Mouse (Mus musculus) large intestine, adult 2 months (tissue): ENCODE measurements around the gene Tekt3. TPM values are rescaled to one million over a fixed set of nuclear protein-coding genes. Genes with fewer than 3 reads are reported as not detected.

Experiments used
- DNase-seq: peaks from one replicate; pipeline ENCODE4 v3.0.0-alpha.2; 2012; ENCODE audit warnings: low read depth, low spot score
- WGBS: fragments of 180-500 bp; shearing (Covaris S2); methylation state at CpG from one replicate; pipeline ENCODE4 v1.1.7; 2018; 5-methylcytosine and 5-hydroxymethylcytosine counted together
- polyA plus RNA-seq: library from polyadenylated mRNA; depleted of rRNA; stranded (reverse); fragments of >200 nt; gene quantifications from 2 replicates; pipeline ENCODE4 v1.2.3, GENCODE M21; 2012

Tekt3 gene
- polyA plus RNA-seq, 1 experiment: not detected

- WGBS: 74% methylated on average over 7 of the region's 7 CpGs
- DNase-seq: no peak
These were observed 58.3 kb downstream of the Tekt3 start for GRCm38 (mm10) chr11:63119791-63120190.

DNA sequence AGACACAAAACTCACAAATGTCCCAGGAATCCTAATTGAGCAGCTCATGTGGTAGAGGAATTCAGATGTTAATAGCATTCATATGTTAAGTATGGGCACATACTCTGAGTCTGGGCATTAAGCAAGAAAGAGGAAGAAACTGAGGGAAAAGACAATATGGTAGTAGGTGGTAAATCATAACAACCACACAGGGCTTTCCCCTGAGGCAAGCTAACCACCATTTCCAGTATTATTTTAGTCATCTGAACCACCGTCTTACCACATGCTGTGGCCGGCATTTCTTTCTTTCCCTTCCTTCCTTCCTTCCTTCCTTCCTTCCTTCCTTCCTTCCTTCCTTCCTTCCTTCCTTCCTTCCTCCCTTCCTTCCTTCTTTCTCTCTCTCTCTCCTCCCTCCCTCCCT, 60.8 kb downstream of the Tekt3 start:
- WGBS: 88% methylated on average over 2 of the region's 2 CpGs
- DNase-seq: no peak

- no peak for DNase-seq
- 34% methylated on average over 4 of the region's 4 CpGs for WGBS
These were observed 61.4 kb downstream of the Tekt3 start for GRCm38 (mm10) chr11:63122776-63123350.

- WGBS: 20% methylated on average over 4 of the region's 4 CpGs
- no peak for DNase-seq
These were observed 62.9 kb downstream of the Tekt3 start for GRCm38 (mm10) chr11:63124316-63124715.

GRCm38 (mm10) chr11:63125832-63126456, 64.5 kb downstream of the Tekt3 start:
- DNase-seq: no peak
- 67% methylated on average over 5 of the region's 5 CpGs for WGBS

GRCm38 (mm10) chr11:63126976-63127375, 65.5 kb downstream of the Tekt3 start:
- 81% methylated on average over 8 of the region's 8 CpGs for WGBS
- DNase-seq: no peak

GRCm38 (mm10) chr11:63127513-63127912, 66.1 kb downstream of the Tekt3 start:
- no peak for DNase-seq
- WGBS: 86% methylated on average over 4 of the region's 4 CpGs

DNA sequence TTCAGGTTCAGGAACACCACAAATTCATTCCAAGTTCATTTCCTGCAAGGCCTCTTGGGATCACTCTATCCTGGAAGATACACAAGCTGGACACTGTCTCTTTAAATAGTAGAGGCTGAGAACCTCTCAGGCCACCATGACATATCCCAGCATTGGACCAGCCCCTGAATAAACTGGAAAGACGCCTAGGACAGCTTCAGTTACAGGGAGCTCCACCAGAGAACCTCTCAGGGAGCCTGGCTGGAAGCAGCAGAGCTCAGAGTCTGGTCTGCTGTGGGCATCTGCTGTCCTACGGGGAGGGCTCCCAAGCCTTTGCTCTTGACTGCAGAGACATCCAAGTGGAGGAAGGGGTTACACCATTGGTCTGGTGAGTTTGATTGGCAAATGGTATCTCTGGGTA, 67.3 kb downstream of the Tekt3 start, which contains the start of gene Pmp22:
Gene Pmp22 (plus strand): TSS at position 199 of the 400 bp plus-strand sequence.
- 63% methylated on average over 2 of the region's 2 CpGs for WGBS
- no peak for DNase-seq

GRCm38 (mm10) chr11:63129375-63129774, 67.9 kb downstream of the Tekt3 start:
- DNase-seq: peak; percentile 73
- 5% methylated on average over 9 of the region's 9 CpGs for whole genome bisulfite sequencing

GRCm38 (mm10) chr11:63129840-63130239, 68.4 kb downstream of the Tekt3 start:
- WGBS: 9% methylated on average over 12 of the region's 12 CpGs
- peak; percentile 31 for DNase-seq

- WGBS: 5% methylated on average over 8 of the region's 8 CpGs
- DNase-seq: peak; percentile 95
These were observed 69.0 kb downstream of the Tekt3 start for GRCm38 (mm10) chr11:63130497-63130896.

- DNase-seq: peak; percentile 32
- WGBS: 2% methylated on average over 33 of the region's 33 CpGs
These were observed 69.7 kb downstream of the Tekt3 start for GRCm38 (mm10) chr11:63131001-63131692.

DNA sequence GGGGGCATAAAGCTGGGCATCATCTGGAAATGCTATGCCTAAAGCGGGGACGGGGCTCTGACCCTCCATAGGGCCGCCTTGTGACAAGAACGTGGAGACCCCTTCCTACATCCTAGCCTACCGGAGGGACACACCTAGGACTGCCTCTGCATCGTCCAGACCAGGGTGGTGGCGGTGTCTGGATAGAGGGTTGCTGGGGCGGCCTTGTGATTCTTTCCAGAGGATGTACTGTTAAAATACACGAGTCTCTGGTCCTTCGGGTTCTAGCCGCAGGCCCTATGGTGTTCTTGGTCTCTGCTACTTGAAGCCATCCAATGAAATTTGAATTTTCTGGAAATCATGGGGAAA, 70.2 kb downstream of the Tekt3 start:
- WGBS: 5% methylated on average over 11 of the region's 11 CpGs
- no peak for DNase-seq

DNA sequence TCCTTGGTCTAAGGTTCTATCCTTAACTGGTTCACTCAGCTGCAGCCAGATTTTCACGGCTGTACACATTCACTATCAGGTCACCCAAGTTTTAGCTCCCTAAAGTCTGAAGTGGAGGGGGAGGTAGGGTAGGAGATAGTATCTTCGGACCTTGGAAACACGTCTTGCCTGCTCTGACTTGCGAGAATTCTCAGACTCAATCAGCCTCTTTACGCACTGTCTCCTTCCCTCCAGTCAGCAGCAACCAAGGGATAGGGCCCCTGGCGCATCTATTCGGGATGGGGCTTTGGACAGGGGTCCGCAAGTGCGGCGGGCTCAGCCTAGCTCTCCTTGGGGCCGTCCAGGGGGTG, 70.7 kb downstream of the Tekt3 start:
- 2% methylated on average over 11 of the region's 11 CpGs for WGBS
- DNase-seq: no peak

GRCm38 (mm10) chr11:63132501-63133435, 71.3 kb downstream of the Tekt3 start:
- no peak for DNase-seq

DNA sequence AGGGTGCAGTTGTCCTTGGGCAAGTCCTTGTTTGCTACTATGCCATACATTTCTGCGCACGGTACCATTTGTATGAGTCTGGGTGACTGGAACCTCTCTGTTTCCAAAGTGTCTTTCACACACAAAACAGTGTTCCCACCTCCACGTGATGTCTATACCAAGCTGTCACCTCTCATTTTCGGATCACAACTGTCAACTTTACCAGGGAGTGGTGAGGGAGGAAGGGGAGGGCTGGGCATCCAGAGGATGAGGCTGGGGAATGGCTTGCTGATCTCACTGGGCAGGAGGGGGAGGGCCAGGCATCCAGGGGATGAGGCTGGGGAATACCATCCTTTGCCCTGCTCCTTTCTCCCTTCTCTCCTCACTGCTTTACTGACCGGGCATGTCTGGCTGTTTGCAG, 72.6 kb downstream of the Tekt3 start:
- DNase-seq: no peak
- WGBS: 81% methylated on average over 5 of the region's 5 CpGs

More at GRCm38 (mm10) chr11:63132501-63133435, 71.3 kb downstream of the Tekt3 start:
- WGBS: 2% methylated on average over 66 of the region's 66 CpGs

DNA sequence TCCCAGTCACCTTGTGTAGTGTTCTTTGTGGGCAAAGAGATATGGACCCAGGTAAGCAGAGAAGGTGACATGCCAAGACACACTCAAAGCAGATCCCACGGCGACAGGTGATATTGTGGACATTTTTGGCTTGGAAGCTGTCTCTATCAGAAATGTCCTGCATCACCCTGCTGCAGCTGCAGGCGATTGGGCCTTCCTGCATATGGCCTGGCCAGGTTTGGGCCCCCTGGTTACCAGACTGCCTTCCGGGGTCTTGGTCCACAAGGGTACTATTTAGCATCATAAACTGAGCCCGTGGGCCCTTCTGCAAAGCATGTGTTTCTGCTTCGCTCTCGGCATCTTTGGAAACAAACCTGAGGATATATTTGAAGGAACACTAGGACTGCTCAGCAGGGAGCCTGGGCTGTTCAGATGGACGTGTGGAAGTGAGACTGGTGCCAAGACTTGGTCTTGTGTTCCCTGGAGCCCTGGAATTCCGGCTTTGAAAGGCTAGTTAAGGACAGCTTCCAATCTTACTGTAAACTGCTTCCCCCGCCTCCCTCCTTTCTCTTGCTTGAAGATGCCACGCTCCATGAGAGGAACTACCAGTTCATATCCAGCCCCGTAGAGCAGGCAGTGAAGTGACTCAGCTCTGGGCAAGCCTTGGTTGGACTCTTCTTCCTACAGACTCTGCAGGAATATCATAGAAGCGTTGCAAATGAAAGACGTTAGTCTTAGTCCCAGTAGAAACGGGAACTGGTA, 73.5 kb downstream of the Tekt3 start:
- 61% methylated on average over 15 of the region's 15 CpGs for WGBS
- no peak for DNase-seq

GRCm38 (mm10) chr11:63135622-63136021, 74.2 kb downstream of the Tekt3 start:
- DNase-seq: peak; percentile 64
- WGBS: under 1% methylated on average over 8 of the region's 8 CpGs

GRCm38 (mm10) chr11:63136205-63136604, 74.8 kb downstream of the Tekt3 start:
- 23% methylated on average over 6 of the region's 6 CpGs for WGBS
- DNase-seq: no peak
